In the genomic region with DNA sequence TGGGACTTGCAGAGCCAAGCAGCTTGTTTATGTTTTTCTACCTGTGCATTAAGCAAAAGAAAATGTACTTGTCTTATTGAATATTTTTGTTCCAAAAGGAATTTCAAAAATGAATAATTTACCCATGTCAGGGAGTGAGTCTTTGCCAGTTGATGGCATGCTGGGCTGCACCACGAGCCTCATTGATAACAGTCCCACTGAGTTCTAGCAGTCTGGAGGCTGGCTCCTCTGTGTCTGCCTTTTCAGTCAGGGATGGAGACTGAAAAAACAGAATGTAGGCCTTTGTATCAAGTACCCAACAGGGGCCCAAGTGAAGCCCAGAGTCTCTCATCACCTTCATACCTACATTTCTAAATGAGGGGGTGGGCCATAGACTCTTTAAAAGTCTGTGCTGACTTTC, we compare ENCODE assay signal across 26 mouse cellular contexts.
DNase-seq lines count a peak whose midpoint lies in the region; ATAC-seq and TF ChIP-seq lines count a peak whose summit lies in the region.
"Had no signal": no experiment of that assay in that cellular context is flagged by ENCODE, and none has a peak within 500 bp of the region (broad histone marks: within the 10 kb centered on the region; RNA-seq: fewer than 3 reads in every experiment).

No protein-coding gene starts in this region.

- peaks cover 16% of the 10 kb centered on the region for H3K4me1 ChIP-seq in hindbrain, embryonic 13.5 days (replicated peaks)
- no peaks in the 10 kb centered on the region for H3K4me1 ChIP-seq in hindbrain, embryonic 11.5 days (replicated peaks; ENCODE audit: control insufficient read depth, insufficient read depth, low read length)
- peaks cover 16% of the 10 kb centered on the region for H3K4me1 ChIP-seq in midbrain, embryonic 15.5 days
- H3K4me1 ChIP-seq in midbrain, embryonic 11.5 days (ENCODE audit: control insufficient read depth, insufficient read depth, low read length): no peaks in the 10 kb centered on the region
- peaks cover 5% of the 10 kb centered on the region; the same call in 1 of the 2 replicates for H3K4me1 ChIP-seq in forebrain, embryonic 14.5 days (ENCODE audit: control insufficient read depth, insufficient read depth, low read length)
- no peaks in the 10 kb centered on the region for H3K4me1 ChIP-seq in hindbrain, postnatal 0 days (ENCODE audit: insufficient read depth, low read length)
- H3K4me1 ChIP-seq: embryonic facial prominence, embryonic 12.5 days had no signal

- no peaks in the 10 kb centered on the region for H3K36me3 ChIP-seq in hindbrain, embryonic 13.5 days
- no peaks in the 10 kb centered on the region for H3K36me3 ChIP-seq in hindbrain, embryonic 11.5 days (ENCODE audit: control insufficient read depth, insufficient read depth, low read length)
- H3K36me3 ChIP-seq in midbrain, embryonic 15.5 days (replicated peaks): no peaks in the 10 kb centered on the region
- H3K36me3 ChIP-seq in midbrain, embryonic 11.5 days (ENCODE audit: control insufficient read depth, insufficient read depth, low read length): no peaks in the 10 kb centered on the region
- H3K36me3 ChIP-seq in forebrain, embryonic 14.5 days (ENCODE audit: control insufficient read depth, insufficient read depth, low read length): no peaks in the 10 kb centered on the region
- no peaks in the 10 kb centered on the region for H3K36me3 ChIP-seq in hindbrain, postnatal 0 days (ENCODE audit: insufficient read depth, low read length)
- H3K36me3 ChIP-seq: embryonic facial prominence, embryonic 12.5 days had no signal

- no peaks in the 10 kb centered on the region for H3K27me3 ChIP-seq in hindbrain, embryonic 13.5 days
- no peaks in the 10 kb centered on the region for H3K27me3 ChIP-seq in hindbrain, embryonic 11.5 days (ENCODE audit: control insufficient read depth, insufficient read depth, low read length)
- H3K27me3 ChIP-seq in midbrain, embryonic 15.5 days (replicated peaks): no peaks in the 10 kb centered on the region
- no peaks in the 10 kb centered on the region for H3K27me3 ChIP-seq in midbrain, embryonic 11.5 days (ENCODE audit: control insufficient read depth, insufficient read depth, low read length)
- no peaks in the 10 kb centered on the region for H3K27me3 ChIP-seq in forebrain, embryonic 14.5 days (replicated peaks; ENCODE audit: control insufficient read depth, insufficient read depth, low read length)
- no peaks in the 10 kb centered on the region for H3K27me3 ChIP-seq in hindbrain, postnatal 0 days (ENCODE audit: insufficient read depth, low read length)
- H3K27me3 ChIP-seq: embryonic facial prominence, embryonic 12.5 days had no signal

- H3K9ac ChIP-seq in hindbrain, embryonic 13.5 days: no peak overlapping the region
- H3K9ac ChIP-seq in hindbrain, embryonic 11.5 days (ENCODE audit: low read depth, low read length): no peak overlapping the region
- H3K9ac ChIP-seq in midbrain, embryonic 15.5 days: no peak overlapping the region
- H3K9ac ChIP-seq in midbrain, embryonic 11.5 days (ENCODE audit: low read length): no peak overlapping the region
- no peak overlapping the region for H3K9ac ChIP-seq in forebrain, embryonic 14.5 days (ENCODE audit: low read length)
- no peak overlapping the region for H3K9ac ChIP-seq in hindbrain, postnatal 0 days (replicated peaks; ENCODE audit: low read length)
- H3K9ac ChIP-seq: embryonic facial prominence, embryonic 12.5 days; liver, embryonic 14.5 days had no signal

- H3K4me2 ChIP-seq in hindbrain, embryonic 13.5 days: peak overlapping the region; percentile 45
- no peak overlapping the region for H3K4me2 ChIP-seq in hindbrain, embryonic 11.5 days (replicated peaks; ENCODE audit: low read depth, low read length)
- peak overlapping the region; percentile 45 for H3K4me2 ChIP-seq in midbrain, embryonic 15.5 days
- H3K4me2 ChIP-seq in midbrain, embryonic 11.5 days: no peak overlapping the region
- H3K4me2 ChIP-seq in forebrain, embryonic 14.5 days (ENCODE audit: low read length): peak overlapping the region; percentile 33; the same call in 1 of the 2 replicates
- peak overlapping the region; percentile 49; the same call in 1 of the 2 replicates for H3K4me2 ChIP-seq in hindbrain, postnatal 0 days (ENCODE audit: low read depth, low read length)
- H3K4me2 ChIP-seq: embryonic facial prominence, embryonic 12.5 days had no signal

- 41% methylated on average over 1 of the region's 1 CpGs for WGBS in hindbrain, embryonic 13.5 days
- WGBS in hindbrain, embryonic 11.5 days: 33% methylated on average over 1 of the region's 1 CpGs
- WGBS in midbrain, embryonic 15.5 days: 15% methylated on average over 1 of the region's 1 CpGs
- 36% methylated on average over 1 of the region's 1 CpGs for WGBS in midbrain, embryonic 11.5 days
- WGBS in forebrain, embryonic 14.5 days: 14% methylated on average over 1 of the region's 1 CpGs
- WGBS in hindbrain, postnatal 0 days: 25% methylated on average over 1 of the region's 1 CpGs

- ATAC-seq in hindbrain, embryonic 13.5 days (ENCODE audit: low FRiP score): no peak
- no peak for ATAC-seq in hindbrain, embryonic 11.5 days (ENCODE audit: low FRiP score)
- peak; percentile 55; the same call in 1 of the 2 replicates for ATAC-seq in midbrain, embryonic 15.5 days (replicated peaks)
- no peak for ATAC-seq in midbrain, embryonic 11.5 days (ENCODE audit: low FRiP score)
- peak; percentile 54; the same call in 1 of the 2 replicates for ATAC-seq in forebrain, embryonic 14.5 days
- no peak for ATAC-seq in hindbrain, postnatal 0 days
- ATAC-seq: CD4-positive, CD25-positive, alpha-beta regulatory T cell, adult 4 months; intestine, postnatal 0 days had no signal

- 0 out of 2 replicates have a peak overlapping the region, but pooled peaks have one; percentile 12 for H3K27ac ChIP-seq in hindbrain, embryonic 13.5 days
- no peak overlapping the region for H3K27ac ChIP-seq in hindbrain, embryonic 11.5 days (ENCODE audit: low read depth, low read length)
- no peak overlapping the region for H3K27ac ChIP-seq in midbrain, embryonic 15.5 days
- no peak overlapping the region for H3K27ac ChIP-seq in midbrain, embryonic 11.5 days (ENCODE audit: low read depth, low read length)
- no peak overlapping the region for H3K27ac ChIP-seq in forebrain, embryonic 14.5 days (ENCODE audit: low read depth, low read length)
- no peak overlapping the region for H3K27ac ChIP-seq in hindbrain, postnatal 0 days
- H3K27ac ChIP-seq: embryonic facial prominence, embryonic 12.5 days; liver, embryonic 14.5 days; macrophage had no signal

- no peak for TF ChIP-seq CTCF in hindbrain, postnatal 0 days (IDR thresholded peaks at IDR 0.05; ENCODE audit: low read depth)

- no peak overlapping the region for H3K4me3 ChIP-seq in hindbrain, embryonic 13.5 days
- no peak overlapping the region for H3K4me3 ChIP-seq in hindbrain, embryonic 11.5 days (ENCODE audit: low read depth, low read length)
- H3K4me3 ChIP-seq in midbrain, embryonic 15.5 days: no peak overlapping the region
- no peak overlapping the region for H3K4me3 ChIP-seq in midbrain, embryonic 11.5 days (ENCODE audit: low read depth, low read length)
- no peak overlapping the region for H3K4me3 ChIP-seq in forebrain, embryonic 14.5 days (ENCODE audit: low read depth, low read length)
- no peak overlapping the region for H3K4me3 ChIP-seq in hindbrain, postnatal 0 days (ENCODE audit: low read length)
- H3K4me3 ChIP-seq: embryonic facial prominence, embryonic 12.5 days had no signal

- no peak for DNase-seq in hindbrain, embryonic 11.5 days (ENCODE audit: low spot score)
- DNase-seq in midbrain, embryonic 11.5 days (ENCODE audit: low spot score, missing footprints): no peak
- no peak for DNase-seq in forebrain, embryonic 14.5 days (ENCODE audit: low spot score)
- no peak for DNase-seq in hindbrain, postnatal 0 days (ENCODE audit: low spot score)
- DNase-seq in right cerebral cortex, adult 2 months (ENCODE audit: low spot score in 2 of 2): no peak
- no peak for DNase-seq in thymus, postnatal 0 days (ENCODE audit: low spot score)
- DNase-seq: adrenal gland, postnatal 14 days; cerebellum, adult 11 months; cerebellum, adult 9-11 months; embryo, embryonic 11 days; gastrocnemius, postnatal 10 days; heart, postnatal 14 days; kidney, adult 9 months; kidney, postnatal 10 days; liver; lung, adult 2 months; lung, postnatal 10 days; thymus, adult 2 months; thymus, postnatal 4 days had no signal

- no peaks in the 10 kb centered on the region for H3K9me3 ChIP-seq in hindbrain, embryonic 13.5 days
- no peaks in the 10 kb centered on the region for H3K9me3 ChIP-seq in hindbrain, embryonic 11.5 days (ENCODE audit: control insufficient read depth, low read length)
- no peaks in the 10 kb centered on the region for H3K9me3 ChIP-seq in midbrain, embryonic 15.5 days
- no peaks in the 10 kb centered on the region for H3K9me3 ChIP-seq in midbrain, embryonic 11.5 days (ENCODE audit: control insufficient read depth, low read length)
- H3K9me3 ChIP-seq in forebrain, embryonic 14.5 days (replicated peaks; ENCODE audit: control insufficient read depth, low read length): no peaks in the 10 kb centered on the region
- H3K9me3 ChIP-seq in hindbrain, postnatal 0 days (ENCODE audit: low read length): no peaks in the 10 kb centered on the region
- H3K9me3 ChIP-seq: embryonic facial prominence, embryonic 12.5 days had no signal

Comparison
In these comparisons a context has a peak if more than half of its experiments do, and no peak if none do; other contexts are left out.
1. ATAC-seq: peak in midbrain, embryonic 15.5 days (single experiment) and forebrain, embryonic 14.5 days (single experiment); none in hindbrain, embryonic 13.5 days (single experiment), hindbrain, embryonic 11.5 days (single experiment), midbrain, embryonic 11.5 days (single experiment) and hindbrain, postnatal 0 days (single experiment).
2. H3K4me2 ChIP-seq: peak in hindbrain, embryonic 13.5 days (single experiment), midbrain, embryonic 15.5 days (single experiment), forebrain, embryonic 14.5 days (single experiment) and hindbrain, postnatal 0 days (single experiment); none in hindbrain, embryonic 11.5 days (single experiment) and midbrain, embryonic 11.5 days (single experiment).